Mouse (Mus musculus) thymus, postnatal 36 days (tissue): ENCODE results near the gene Dyx1c1.

Experiments used
- DNase-seq, 2 experiments: peaks; one replicate each; pipeline ENCODE4 v3.0.0; 2022; ENCODE audit warnings: mixed read lengths in 2 of 2

Gene Dyx1c1

DNA sequence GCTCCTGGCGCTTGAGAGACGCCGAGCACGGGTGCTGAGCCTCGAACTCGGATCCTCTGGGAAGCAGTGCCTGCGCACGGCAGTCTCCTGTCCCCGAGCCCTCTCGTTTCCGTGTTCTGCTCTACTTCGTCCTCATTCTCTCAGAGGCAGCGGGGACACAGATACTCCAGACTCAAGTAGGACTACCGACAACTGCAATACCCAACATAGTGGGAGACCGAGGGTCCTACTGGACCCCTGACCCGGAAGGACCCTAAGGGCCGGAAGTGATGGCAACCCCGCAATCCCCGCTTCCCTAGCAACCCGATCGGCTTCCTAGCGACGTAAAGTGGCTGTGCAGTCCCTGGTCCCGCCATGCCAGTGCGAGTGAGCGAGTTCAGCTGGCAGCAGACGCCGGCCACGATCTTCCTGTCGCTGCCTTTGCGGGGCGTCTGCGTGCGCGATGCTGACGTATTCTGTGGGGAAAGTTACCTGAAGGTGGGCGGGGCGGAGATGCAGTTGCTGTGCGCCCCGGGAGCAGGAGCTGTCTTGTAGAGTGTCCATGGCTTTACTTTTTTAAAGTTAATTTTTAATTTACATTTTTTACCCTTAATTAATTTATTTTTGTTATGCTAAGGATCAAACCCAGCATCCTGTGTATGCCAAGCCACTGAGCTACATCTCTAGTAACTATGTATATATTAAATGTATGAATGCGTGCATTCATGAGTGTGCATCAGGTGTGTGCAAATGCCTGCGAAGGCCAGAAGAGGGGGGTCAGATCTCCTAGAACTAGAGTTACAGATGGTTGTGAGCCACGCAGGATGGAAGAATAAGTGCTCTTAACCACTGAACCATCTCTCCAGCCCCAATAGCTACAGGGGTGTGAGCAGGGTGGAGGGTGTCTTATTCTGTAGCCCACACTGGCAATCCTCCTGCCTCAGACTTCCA is at the start of gene Dyx1c1, which contains the start of gene Gm44503:
TSS of gene Dyx1c1 (plus strand) at position 265 of the 930 bp plus-strand sequence.
TSS of gene Gm44503 (plus strand) at position 332 of the 930 bp plus-strand sequence.
- peak; percentile 73 to 84 for DNase-seq

GRCm38 (mm10) chr9:72911381-72911780 is 47.2 kb upstream of the Dyx1c1 start:
- no peak for DNase-seq

DNA sequence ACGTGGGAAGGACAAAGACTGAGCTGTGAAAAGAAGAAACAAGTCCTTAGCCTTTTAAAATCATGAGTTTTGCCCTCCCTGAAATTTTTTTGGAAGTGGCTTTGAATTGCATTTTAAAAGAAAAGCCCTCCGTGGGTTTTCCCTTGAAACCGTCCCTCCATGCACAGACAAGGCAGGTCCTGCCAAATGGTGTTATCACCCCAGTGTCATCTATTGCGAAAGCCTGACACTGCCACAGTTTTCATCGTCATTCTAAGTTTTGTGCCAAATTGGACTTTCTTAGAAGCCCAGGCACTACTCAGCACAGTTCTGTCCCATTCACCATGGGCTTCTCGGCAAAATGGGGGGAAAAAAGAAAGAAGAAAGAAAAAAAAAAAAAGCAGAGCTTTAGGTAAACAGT is 45.0 kb upstream of the Dyx1c1 start:
- DNase-seq = no peak

- no peak for DNase-seq
Observed at GRCm38 (mm10) chr9:72915728-72916127, 42.9 kb upstream of the Dyx1c1 start.

GRCm38 (mm10) chr9:72923068-72923467 is 35.5 kb upstream of the Dyx1c1 start:
- no peak for DNase-seq

DNA sequence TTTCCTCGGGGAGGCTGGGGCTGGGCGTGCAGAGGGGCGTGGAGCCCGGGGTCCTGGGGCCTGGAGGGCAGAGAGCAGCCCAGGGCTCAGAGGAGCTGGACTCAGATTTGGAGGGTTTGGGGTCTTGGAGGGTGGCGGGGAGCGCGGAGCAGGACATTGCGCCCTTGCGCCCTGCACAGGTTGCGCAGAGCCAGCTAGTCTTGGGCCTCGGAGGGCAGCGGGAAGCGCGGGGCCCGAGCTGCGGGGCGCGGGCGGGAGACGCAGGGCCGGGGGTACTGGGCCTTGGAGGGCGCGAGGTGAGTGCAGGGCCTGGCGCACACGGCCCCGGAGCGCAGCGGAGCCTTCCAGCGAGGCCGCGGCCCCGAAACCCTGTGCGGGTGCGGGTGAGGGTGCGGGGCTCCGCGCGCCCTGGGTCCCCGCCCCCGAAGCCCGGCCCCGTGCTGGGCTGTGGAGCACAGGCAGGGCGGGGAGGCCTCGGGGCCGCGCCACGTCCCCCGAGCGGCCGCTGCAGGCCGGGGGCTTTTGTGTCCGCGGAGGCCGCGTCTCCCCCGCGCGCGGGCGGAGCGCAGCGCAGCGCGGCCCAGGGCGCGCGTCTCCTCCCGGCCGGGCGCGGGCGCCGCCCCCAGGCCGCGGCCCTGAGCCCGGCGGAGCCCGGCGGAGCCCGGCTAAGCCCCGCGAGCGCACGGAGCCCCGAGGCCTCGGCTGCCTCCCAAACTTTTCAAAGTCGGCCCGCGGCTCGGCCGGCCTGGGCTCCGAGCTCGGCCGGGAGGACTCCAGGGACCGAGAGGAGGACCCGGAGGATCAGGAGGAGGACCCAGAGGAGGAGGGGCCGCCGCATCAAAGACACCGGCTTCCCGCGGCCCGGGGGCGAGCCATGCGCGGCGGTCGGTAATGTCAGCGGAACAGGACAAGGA is 33.3 kb upstream of the Dyx1c1 start, which contains the start of gene Pygo1:
TSS of gene Pygo1 (plus strand) at position 625 of the 914 bp plus-strand sequence.
- peak in 1 of 2 experiments; percentile 20 for DNase-seq

DNA sequence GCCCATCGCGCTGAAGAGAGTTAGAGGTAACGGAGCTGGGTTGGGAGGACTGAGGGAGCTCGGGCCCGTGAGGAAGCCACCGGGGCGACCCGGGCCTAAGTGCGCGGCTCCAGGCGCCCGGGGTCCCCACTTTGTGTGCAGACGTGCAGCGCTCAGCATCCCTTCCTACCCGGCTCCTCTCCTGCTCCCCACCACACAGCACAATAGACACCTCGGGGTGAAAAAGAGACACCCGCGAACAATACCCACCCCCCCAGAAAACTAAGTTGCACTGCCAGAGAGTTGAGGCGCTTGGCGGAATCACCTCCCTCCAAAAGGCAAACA is 32.7 kb upstream of the Dyx1c1 start:
- DNase-seq = no peak

DNA sequence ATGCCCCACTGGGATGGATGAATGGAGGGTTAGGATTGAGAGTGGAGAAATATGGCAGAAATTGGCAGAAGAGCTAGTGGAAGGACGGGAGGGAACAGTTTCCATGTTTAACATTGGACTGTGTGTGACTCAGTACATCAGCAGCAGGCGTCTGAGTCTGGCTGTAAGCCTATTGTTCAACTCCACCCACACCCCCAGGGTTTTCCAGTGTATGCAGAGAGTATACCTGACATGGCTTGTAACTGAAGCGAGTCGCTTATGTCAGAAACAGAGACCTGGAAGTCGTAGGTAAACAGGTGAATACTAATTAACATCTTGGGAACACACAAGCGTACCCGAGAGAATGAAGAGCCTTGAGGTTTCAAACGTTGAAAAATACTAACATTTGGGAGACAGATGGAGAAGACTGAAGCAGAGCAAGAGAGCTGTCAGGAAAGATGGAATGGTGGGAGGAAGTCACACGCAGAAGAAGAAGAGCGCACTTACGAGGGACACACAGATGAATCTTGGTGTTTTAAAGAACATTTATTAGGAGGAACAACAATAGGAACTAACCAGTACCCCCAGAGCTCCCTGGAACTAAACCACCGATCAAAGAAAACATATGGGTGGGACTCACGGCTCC is 27.3 kb upstream of the Dyx1c1 start:
- no peak for DNase-seq

GRCm38 (mm10) chr9:72935309-72935708 is 23.3 kb upstream of the Dyx1c1 start:
- no peak for DNase-seq

- DNase-seq = no peak
Observed at GRCm38 (mm10) chr9:72936301-72936700, 22.3 kb upstream of the Dyx1c1 start.

DNA sequence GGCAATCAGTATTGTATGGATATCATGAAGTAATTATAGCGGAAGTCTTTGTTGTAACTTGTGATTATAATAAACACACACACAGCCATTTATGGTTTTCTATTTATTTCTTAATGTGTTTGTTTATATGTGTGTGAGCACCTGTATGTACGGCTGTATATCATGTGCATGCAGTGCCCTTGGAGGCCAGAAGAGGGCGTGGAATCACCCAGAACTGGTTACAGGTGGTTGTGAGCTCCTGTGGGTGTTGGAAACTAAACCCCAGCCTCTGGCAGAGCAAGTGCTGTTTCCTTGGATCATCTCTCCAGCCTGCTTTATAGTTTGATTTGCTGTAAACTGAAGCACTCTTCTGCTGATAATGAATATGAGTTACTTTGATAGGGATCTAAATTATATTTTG is 15.2 kb upstream of the Dyx1c1 start:
- DNase-seq = peak in 1 of 2 experiments; percentile 7

- DNase-seq = no peak
Observed at GRCm38 (mm10) chr9:72944286-72944685, 14.3 kb upstream of the Dyx1c1 start.

GRCm38 (mm10) chr9:72947010-72947409 is 11.6 kb upstream of the Dyx1c1 start:
- no peak for DNase-seq

DNA sequence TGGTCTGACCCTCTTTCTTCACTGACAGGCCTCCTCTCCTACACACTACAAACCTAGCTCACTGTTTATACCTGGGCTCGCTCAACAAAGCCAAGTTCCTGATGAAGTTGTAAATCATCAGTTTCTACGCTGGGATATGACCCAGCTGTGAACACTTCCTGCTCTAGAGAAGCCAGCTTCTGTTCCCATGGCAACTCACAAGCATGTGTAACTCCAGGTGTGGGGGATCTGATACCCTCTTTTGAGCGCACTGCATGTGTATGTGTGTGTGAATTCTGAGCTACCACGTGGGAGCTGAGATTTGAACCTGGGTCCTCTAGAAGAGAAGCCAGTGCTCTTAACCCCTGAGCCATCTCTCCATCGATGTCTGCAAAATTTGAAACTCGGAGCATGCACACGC is 9.0 kb upstream of the Dyx1c1 start:
- DNase-seq = no peak

DNA sequence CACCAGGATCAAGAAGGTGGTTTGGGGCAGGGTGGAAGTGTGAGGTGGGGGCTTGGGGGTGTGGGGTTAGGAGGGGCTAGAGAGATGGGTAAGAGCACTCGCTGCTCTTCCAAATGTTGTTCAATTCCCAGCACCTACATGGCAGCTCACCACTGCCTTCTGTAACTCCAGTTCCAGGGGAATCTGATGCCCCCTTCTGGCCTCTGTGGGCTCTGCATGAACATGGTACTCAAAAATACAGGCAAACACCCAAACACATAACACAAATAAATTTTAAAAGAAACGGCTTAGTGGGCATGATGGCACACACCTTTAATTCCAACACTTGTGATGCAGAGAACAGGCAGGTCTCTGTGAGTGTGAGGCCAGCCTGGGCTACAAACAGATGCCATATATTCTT is 3.8 kb upstream of the Dyx1c1 start:
- DNase-seq = peak; percentile 24 to 38

- DNase-seq = peak; percentile 54 to 59
Observed at GRCm38 (mm10) chr9:72955546-72955945, 3.0 kb upstream of the Dyx1c1 start.

- DNase-seq = peak; percentile 5 to 18
Observed at GRCm38 (mm10) chr9:72961346-72961745, 2.8 kb downstream of the Dyx1c1 start.

DNA sequence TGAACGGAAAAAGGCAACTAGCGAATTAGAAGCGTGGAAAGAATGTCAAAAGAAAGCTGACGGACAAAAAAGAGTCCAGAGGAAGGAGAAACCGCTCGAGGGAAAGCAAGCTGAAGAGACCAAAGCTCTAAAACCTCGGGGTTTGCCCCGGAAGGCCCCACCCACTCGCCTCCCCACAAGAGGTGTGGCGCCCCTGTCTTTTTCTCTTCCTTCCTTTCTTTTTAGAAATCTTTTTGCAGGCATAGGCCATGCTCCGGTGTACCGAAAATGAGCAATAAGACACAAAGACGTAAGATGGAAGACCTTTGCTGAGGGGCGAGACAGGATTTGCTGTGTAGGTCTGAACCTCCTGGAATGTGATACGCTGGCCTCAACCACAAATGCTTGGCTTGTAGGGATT is 3.4 kb downstream of the Dyx1c1 start:
- peak; percentile 75 to 77 for DNase-seq

GRCm38 (mm10) chr9:72968349-72969061 is 9.9 kb downstream of the Dyx1c1 start:
- peak; percentile 48 to 51 for DNase-seq

DNA sequence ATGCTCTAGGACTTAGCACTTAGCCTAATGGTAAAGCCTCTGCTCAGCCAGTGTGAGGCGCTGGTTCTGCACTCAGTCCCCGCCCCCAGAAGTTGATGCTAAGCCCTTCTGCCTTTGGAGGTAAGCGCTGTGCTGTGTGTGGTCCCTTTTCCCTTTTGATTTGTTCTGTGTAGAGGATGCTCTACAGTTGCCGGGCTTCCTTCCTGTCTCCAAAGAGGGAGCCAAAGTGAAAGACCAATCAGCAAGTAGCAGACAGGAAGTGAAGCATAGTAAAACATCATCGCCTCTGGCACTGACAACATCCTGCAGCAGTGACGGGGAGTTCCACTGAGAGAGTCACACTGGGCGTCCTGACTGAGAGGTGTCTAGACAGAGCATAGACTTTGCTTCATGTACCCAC is 11.3 kb downstream of the Dyx1c1 start:
- DNase-seq = peak in 1 of 2 experiments; percentile 35

- DNase-seq = no peak
Observed at GRCm38 (mm10) chr9:72972435-72972834, 13.8 kb downstream of the Dyx1c1 start.

DNA sequence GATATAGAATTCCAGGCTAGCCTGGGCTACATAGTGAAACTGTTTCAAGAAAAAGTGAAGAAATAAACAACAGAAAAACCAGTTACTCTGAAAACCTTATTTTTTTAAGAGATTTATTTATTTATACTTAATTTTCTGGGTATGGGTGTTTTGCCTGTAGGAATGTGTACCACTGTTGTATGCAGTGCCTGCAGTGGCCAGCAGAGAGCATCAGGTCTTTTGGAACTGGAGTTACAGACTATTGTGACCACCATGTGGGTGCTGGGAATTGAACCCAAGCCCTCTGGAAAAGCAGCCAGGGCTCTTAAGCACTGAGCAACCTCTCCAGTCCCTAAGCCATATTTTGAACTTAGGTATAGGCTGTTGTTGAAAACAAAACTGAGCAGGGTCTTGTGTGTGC is 14.4 kb downstream of the Dyx1c1 start:
- DNase-seq = no peak
